Mouse (Mus musculus) limb, embryonic 10.5 days (tissue): Measurements from ENCODE around the gene Adam15. TPM values are rescaled to one million over a fixed set of nuclear protein-coding genes. Genes with fewer than 3 reads are reported as not detected.

ENCODE experiments used
- DNase-seq: peaks from one replicate; pipeline ENCODE4 v3.0.0-alpha.2; 2017; ENCODE audit warnings: low spot score
- H3K27ac ChIP-seq: fragments of 300-500 bp; sonication (generic); 2 replicates; pipeline ENCODE4 v1.5.1; 2016; ENCODE audit warnings: mild to moderate bottlenecking
- H3K27me3 ChIP-seq: fragments of 300-500 bp; sonication (generic); 2 replicates; pipeline ENCODE4 v1.6.1; 2016; ENCODE audit warnings: low read depth, mild to moderate bottlenecking; ENCODE audit not compliant: poor library complexity, severe bottlenecking
- H3K36me3 ChIP-seq: fragments of 300-500 bp; sonication (generic); 2 replicates; pipeline ENCODE4 v1.6.1; 2016; ENCODE audit warnings: mild to moderate bottlenecking, moderate library complexity
- H3K4me1 ChIP-seq: fragments of 300-500 bp; sonication (generic); 2 replicates; pipeline ENCODE4 v1.6.1; 2016
- H3K4me3 ChIP-seq: fragments of 300-500 bp; sonication (generic); 2 replicates; pipeline ENCODE4 v1.5.1; 2016; ENCODE audit warnings: mild to moderate bottlenecking, moderate library complexity
- H3K9me3 ChIP-seq: fragments of 300-500 bp; sonication (generic); replicated peaks from 2 replicates; pipeline ENCODE4 v1.6.1; 2016; ENCODE audit warnings: mild to moderate bottlenecking
- WGBS: fragments of 180-500 bp; shearing (Covaris S2); methylation state at CpG from one replicate; pipeline ENCODE4 v1.1.7; 2016; 5-methylcytosine and 5-hydroxymethylcytosine counted together
- polyA plus RNA-seq: library from polyadenylated mRNA; unstranded; fragments of >200 nt; fragmentation: Nextera tagmentation; extraction: Ambion mirVana; gene quantifications from 2 replicates; pipeline ENCODE4 v1.2.1, GENCODE M21; 2016

Adam15 gene
- polyA plus RNA-seq, 1 experiment from 2014 or later = 29.4 TPM

- H3K4me3 ChIP-seq = peak overlapping the region; percentile 74
- under 1% methylated on average over 21 of the region's 21 CpGs for WGBS
- no peak for DNase-seq
- H3K36me3 ChIP-seq = peaks cover 46% of the 10 kb centered on the region
- peaks cover 76% of the 10 kb centered on the region for H3K4me1 ChIP-seq
- H3K27me3 ChIP-seq = no peaks in the 10 kb centered on the region
- H3K27ac ChIP-seq = peak overlapping the region; percentile 95
- no peaks in the 10 kb centered on the region for H3K9me3 ChIP-seq
Observed at GRCm38 (mm10) chr3:89337062-89337720, 12.6 kb downstream of the Adam15 start.

GRCm38 (mm10) chr3:89336529-89336928, 13.3 kb downstream of the Adam15 start:
- peaks cover 82% of the 10 kb centered on the region for H3K4me1 ChIP-seq
- no peaks in the 10 kb centered on the region for H3K27me3 ChIP-seq
- H3K27ac ChIP-seq = peak overlapping the region; percentile 95
- no peaks in the 10 kb centered on the region for H3K9me3 ChIP-seq
- peak overlapping the region; percentile 74 for H3K4me3 ChIP-seq
- DNase-seq = peak; percentile 31
- WGBS = 26% methylated on average over 6 of the region's 6 CpGs
- H3K36me3 ChIP-seq = peaks cover 40% of the 10 kb centered on the region

GRCm38 (mm10) chr3:89333053-89333452, 16.7 kb downstream of the Adam15 start:
- Histone ChIP-seq H3K36me3 (peaks cover 36% of the 10 kb centered on the region), H3K27me3 (0 out of 2 replicates have a peak, but pooled peaks cover 5% of the 10 kb centered on the region), H3K4me3 (no peak overlapping the region), H3K4me1 (peaks cover 80% of the 10 kb centered on the region), H3K27ac (0 out of 2 replicates have a peak overlapping the region, but pooled peaks have one; percentile 1), H3K9me3 (no peaks in the 10 kb centered on the region)
- WGBS = 57% methylated on average over 11 of the region's 11 CpGs
- DNase-seq = no peak

- Histone ChIP-seq H3K9me3 (no peaks in the 10 kb centered on the region), H3K36me3 (peaks cover 36% of the 10 kb centered on the region), H3K27ac (peak overlapping the region; percentile 15; the same call in 1 of the 2 replicates), H3K4me3 (no peak overlapping the region), H3K27me3 (0 out of 2 replicates have a peak, but pooled peaks cover 5% of the 10 kb centered on the region), H3K4me1 (peaks cover 86% of the 10 kb centered on the region)
- DNase-seq = peak; percentile 34
- WGBS = 49% methylated on average over 12 of the region's 12 CpGs
Observed at GRCm38 (mm10) chr3:89332476-89332875, 17.3 kb downstream of the Adam15 start.

GRCm38 (mm10) chr3:89332013-89332412, 17.8 kb downstream of the Adam15 start:
- Histone ChIP-seq H3K27me3 (0 out of 2 replicates have a peak, but pooled peaks cover 5% of the 10 kb centered on the region), H3K9me3 (no peaks in the 10 kb centered on the region), H3K36me3 (peaks cover 36% of the 10 kb centered on the region), H3K4me3 (no peak overlapping the region), H3K4me1 (peaks cover 87% of the 10 kb centered on the region), H3K27ac (no peak overlapping the region)
- 57% methylated on average over 10 of the region's 10 CpGs for WGBS
- DNase-seq = no peak

GRCm38 (mm10) chr3:89331561-89331960, 18.2 kb downstream of the Adam15 start:
- Histone ChIP-seq H3K36me3 (peaks cover 36% of the 10 kb centered on the region), H3K27ac (0 out of 2 replicates have a peak overlapping the region, but pooled peaks have one; percentile 6), H3K4me1 (peaks cover 87% of the 10 kb centered on the region), H3K27me3 (0 out of 2 replicates have a peak, but pooled peaks cover 5% of the 10 kb centered on the region), H3K9me3 (no peaks in the 10 kb centered on the region), H3K4me3 (no peak overlapping the region)
- WGBS = 76% methylated on average over 13 of the region's 13 CpGs
- peak; percentile 34 for DNase-seq

- peak; percentile 51 for DNase-seq
- 21% methylated on average over 10 of the region's 10 CpGs for WGBS
- 0 out of 2 replicates have a peak overlapping the region, but pooled peaks have one; percentile 4 for H3K4me3 ChIP-seq
- H3K27me3 ChIP-seq = 0 out of 2 replicates have a peak, but pooled peaks cover 5% of the 10 kb centered on the region
- H3K27ac ChIP-seq = no peak overlapping the region
- no peaks in the 10 kb centered on the region for H3K9me3 ChIP-seq
- H3K4me1 ChIP-seq = peaks cover 84% of the 10 kb centered on the region
- H3K36me3 ChIP-seq = peaks cover 36% of the 10 kb centered on the region
Observed at GRCm38 (mm10) chr3:89330948-89331347, 18.8 kb downstream of the Adam15 start.

GRCm38 (mm10) chr3:89330346-89330745, 19.4 kb downstream of the Adam15 start:
- Histone ChIP-seq H3K36me3 (peaks cover 31% of the 10 kb centered on the region), H3K9me3 (no peaks in the 10 kb centered on the region), H3K4me1 (peaks cover 79% of the 10 kb centered on the region), H3K4me3 (no peak overlapping the region), H3K27me3 (0 out of 2 replicates have a peak, but pooled peaks cover 5% of the 10 kb centered on the region), H3K27ac (no peak overlapping the region)
- DNase-seq = no peak
- 52% methylated on average over 3 of the region's 3 CpGs for WGBS

GRCm38 (mm10) chr3:89328623-89329022, 21.2 kb downstream of the Adam15 start:
- H3K4me3 ChIP-seq = no peak overlapping the region
- WGBS = 13% methylated on average over 4 of the region's 4 CpGs
- peaks cover 6% of the 10 kb centered on the region; the same call in 1 of the 2 replicates for H3K27me3 ChIP-seq
- peak overlapping the region; percentile 19; the same call in 1 of the 2 replicates for H3K27ac ChIP-seq
- peaks cover 65% of the 10 kb centered on the region for H3K4me1 ChIP-seq
- H3K36me3 ChIP-seq = peaks cover 14% of the 10 kb centered on the region
- no peak for DNase-seq
- no peaks in the 10 kb centered on the region for H3K9me3 ChIP-seq

GRCm38 (mm10) chr3:89327371-89327870, 22.4 kb downstream of the Adam15 start:
- WGBS = 29% methylated on average over 9 of the region's 9 CpGs
- Histone ChIP-seq H3K4me1 (peaks cover 63% of the 10 kb centered on the region), H3K9me3 (no peaks in the 10 kb centered on the region), H3K27me3 (peaks cover 13% of the 10 kb centered on the region; the same call in 1 of the 2 replicates), H3K27ac (peak overlapping the region; percentile 72), H3K4me3 (peak overlapping the region; percentile 6), H3K36me3 (peaks cover 2% of the 10 kb centered on the region)
- DNase-seq = no peak

- Histone ChIP-seq H3K4me3 (no peak overlapping the region), H3K4me1 (peaks cover 63% of the 10 kb centered on the region), H3K27ac (no peak overlapping the region), H3K36me3 (no peaks in the 10 kb centered on the region), H3K9me3 (no peaks in the 10 kb centered on the region), H3K27me3 (peaks cover 25% of the 10 kb centered on the region)
- WGBS = 95% methylated on average over 8 of the region's 8 CpGs
- no peak for DNase-seq
Observed at GRCm38 (mm10) chr3:89325882-89326281, 23.9 kb downstream of the Adam15 start.

- peak within 1 kb of the TSS; percentile 89 for H3K27ac ChIP-seq
- WGBS = under 1% methylated on average over 53 of the region's 53 CpGs
Observed at GRCm38 (mm10) chr3:89322514-89323165, 27.2 kb downstream of the Adam15 start, which contains the start of gene Efna3. Gene Efna3 (minus strand): TSS chr3:89322965.

GRCm38 (mm10) chr3:89322131-89322500, 27.7 kb downstream of the Adam15 start:
- no peaks in the 10 kb centered on the region for H3K9me3 ChIP-seq
- peaks cover 66% of the 10 kb centered on the region for H3K4me1 ChIP-seq
- H3K27ac ChIP-seq = peak overlapping the region; percentile 89
- no peak for DNase-seq
- WGBS = 0% methylated on average over 14 of the region's 14 CpGs
- no peaks in the 10 kb centered on the region for H3K36me3 ChIP-seq
- H3K27me3 ChIP-seq = peaks cover 58% of the 10 kb centered on the region
- peak overlapping the region; percentile 79 for H3K4me3 ChIP-seq

More at GRCm38 (mm10) chr3:89322514-89323165, 27.2 kb downstream of the Adam15 start, which contains the start of gene Efna3:
- peak; percentile 87 for DNase-seq
- no peaks in the 10 kb centered on the region for H3K9me3 ChIP-seq
- peaks cover 66% of the 10 kb centered on the region for H3K4me1 ChIP-seq
- no peaks in the 10 kb centered on the region for H3K36me3 ChIP-seq
- H3K4me3 ChIP-seq = peak within 1 kb of the TSS; percentile 79
- peaks cover 52% of the 10 kb centered on the region for H3K27me3 ChIP-seq
